Mouse (Mus musculus) bone marrow macrophage, adult 2 months (primary cell): ENCODE results near the gene Cel.

Experiments used
- CTCF ChIP-seq: IDR thresholded peaks from 2 replicates; pipeline ENCODE4 v1.5.1; 2012; ENCODE audit warnings: low read depth, mild to moderate bottlenecking, low read length, moderate library complexity
- POLR2A ChIP-seq: IDR thresholded peaks from 2 replicates; pipeline ENCODE4 v1.6.1; 2012; ENCODE audit warnings: mild to moderate bottlenecking, low read depth, low read length, borderline replicate concordance

- TF ChIP-seq POLR2A (no peak), CTCF (no peak)
Observed at GRCm38 (mm10) chr2:28605789-28606541, 42.8 kb upstream of the Cel start.
